Mouse (Mus musculus): ENCODE data around the gene Glis2. TPM values are rescaled to one million over a fixed set of nuclear protein-coding genes. Genes with fewer than 3 reads are reported as not detected.

Gene Glis2
- total and polyA plus RNA-seq, 2 experiments from 2014 or later, result 11.8 to 25.4 TPM

- H3K9me3 ChIP-seq (replicated peaks; ENCODE audit: control insufficient read depth, low read length), result no peaks in the 10 kb centered on the region
- H3K36me3 ChIP-seq (replicated peaks; ENCODE audit: control insufficient read depth, insufficient read depth, low read length), result peaks cover 27% of the 10 kb centered on the region
- H3K4me3 ChIP-seq (ENCODE audit: low read depth, low read length), result no peak overlapping the region
- DNase-seq (ENCODE audit: low spot score) (no peak), ATAC-seq (ENCODE audit: insufficient read depth, low read depth) (no peak)
- H3K27me3 ChIP-seq (ENCODE audit: control insufficient read depth, insufficient read depth, low read length), result no peaks in the 10 kb centered on the region
- H3K4me2 ChIP-seq (ENCODE audit: low read depth, low read length), result no peak overlapping the region
- 68% methylated on average over 4 of the region's 4 CpGs for WGBS
- H3K4me1 ChIP-seq (ENCODE audit: control insufficient read depth, insufficient read depth), result peaks cover 67% of the 10 kb centered on the region
- TF ChIP-seq EP300 (IDR thresholded peaks at IDR 0.05; ENCODE audit: low read depth) (no peak), CTCF (IDR thresholded peaks at IDR 0.05; ENCODE audit: low read depth) (no peak)
- no peak overlapping the region; the same call in 1 of the 2 replicates for H3K27ac ChIP-seq (ENCODE audit: low read depth)
- H3K9ac ChIP-seq (replicated peaks; ENCODE audit: low read depth, low read length), result no peak overlapping the region
Observed at GRCm38 (mm10) chr16:4645867-4646266, 51.4 kb downstream of the Glis2 start.

GRCm38 (mm10) chr16:4646831-4647230 lies 52.3 kb downstream of the Glis2 start:
- H3K27ac ChIP-seq (ENCODE audit: low read depth), result peak overlapping the region; percentile 55
- no peak for TF ChIP-seq CTCF (IDR thresholded peaks at IDR 0.05; ENCODE audit: low read depth)
- no peak for TF ChIP-seq EP300 (IDR thresholded peaks at IDR 0.05; ENCODE audit: low read depth)
- H3K4me3 ChIP-seq (ENCODE audit: low read depth, low read length), result no peak overlapping the region
- H3K9me3 ChIP-seq (replicated peaks; ENCODE audit: control insufficient read depth, low read length), result no peaks in the 10 kb centered on the region
- no peaks in the 10 kb centered on the region for H3K27me3 ChIP-seq (ENCODE audit: control insufficient read depth, insufficient read depth, low read length)
- DNase-seq (ENCODE audit: low spot score), result no peak
- 71% methylated on average over 4 of the region's 4 CpGs for WGBS
- H3K9ac ChIP-seq (replicated peaks; ENCODE audit: low read depth, low read length), result no peak overlapping the region
- no peak for ATAC-seq (ENCODE audit: insufficient read depth, low read depth)
- H3K36me3 ChIP-seq (replicated peaks; ENCODE audit: control insufficient read depth, insufficient read depth, low read length), result peaks cover 34% of the 10 kb centered on the region
- peaks cover 63% of the 10 kb centered on the region for H3K4me1 ChIP-seq (ENCODE audit: control insufficient read depth, insufficient read depth)
- no peak overlapping the region for H3K4me2 ChIP-seq (ENCODE audit: low read depth, low read length)

DNA sequence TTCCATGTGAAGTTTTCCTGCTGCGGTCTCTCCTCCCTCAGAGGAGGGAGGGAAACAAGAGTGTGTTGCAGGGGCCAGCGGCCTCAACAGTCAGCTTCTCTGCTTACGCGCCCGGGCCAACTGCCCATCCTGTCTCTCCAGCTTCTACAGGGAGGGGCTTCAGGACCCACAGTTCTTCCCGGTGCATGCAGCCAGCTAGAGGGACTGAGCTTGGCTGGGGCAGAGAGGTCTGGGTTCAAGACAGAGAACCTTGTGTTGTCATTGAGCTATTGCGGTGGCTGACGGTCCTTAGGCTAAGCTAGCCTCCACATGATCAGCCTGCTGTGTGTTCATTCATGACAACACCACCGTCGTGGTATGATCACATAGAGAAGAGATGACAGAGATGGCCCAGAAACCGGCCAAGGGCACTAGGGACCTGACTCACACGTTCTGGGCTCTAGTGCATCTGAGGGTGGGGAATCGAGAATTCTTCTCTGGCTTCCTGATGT lies 53.2 kb downstream of the Glis2 start:
- H3K27ac ChIP-seq (ENCODE audit: low read depth), result peak overlapping the region; percentile 55
- H3K4me2 ChIP-seq (ENCODE audit: low read depth, low read length), result no peak overlapping the region
- H3K9me3 ChIP-seq (replicated peaks; ENCODE audit: control insufficient read depth, low read length), result no peaks in the 10 kb centered on the region
- H3K27me3 ChIP-seq (ENCODE audit: control insufficient read depth, insufficient read depth, low read length), result no peaks in the 10 kb centered on the region
- TF ChIP-seq EP300 (IDR thresholded peaks at IDR 0.05; ENCODE audit: low read depth), result no peak
- no peak for TF ChIP-seq CTCF (IDR thresholded peaks at IDR 0.05; ENCODE audit: low read depth)
- DNase-seq (ENCODE audit: low spot score) (no peak), ATAC-seq (ENCODE audit: insufficient read depth, low read depth) (0 out of 2 replicates have a peak, but pooled peaks have one; percentile 9)
- WGBS, result 38% methylated on average over 13 of the region's 13 CpGs
- peaks cover 65% of the 10 kb centered on the region for H3K4me1 ChIP-seq (ENCODE audit: control insufficient read depth, insufficient read depth)
- H3K9ac ChIP-seq (replicated peaks; ENCODE audit: low read depth, low read length), result peak overlapping the region; percentile 13; the same call in 1 of the 2 replicates
- H3K4me3 ChIP-seq (ENCODE audit: low read depth, low read length), result no peak overlapping the region
- H3K36me3 ChIP-seq (replicated peaks; ENCODE audit: control insufficient read depth, insufficient read depth, low read length), result peaks cover 40% of the 10 kb centered on the region

DNA sequence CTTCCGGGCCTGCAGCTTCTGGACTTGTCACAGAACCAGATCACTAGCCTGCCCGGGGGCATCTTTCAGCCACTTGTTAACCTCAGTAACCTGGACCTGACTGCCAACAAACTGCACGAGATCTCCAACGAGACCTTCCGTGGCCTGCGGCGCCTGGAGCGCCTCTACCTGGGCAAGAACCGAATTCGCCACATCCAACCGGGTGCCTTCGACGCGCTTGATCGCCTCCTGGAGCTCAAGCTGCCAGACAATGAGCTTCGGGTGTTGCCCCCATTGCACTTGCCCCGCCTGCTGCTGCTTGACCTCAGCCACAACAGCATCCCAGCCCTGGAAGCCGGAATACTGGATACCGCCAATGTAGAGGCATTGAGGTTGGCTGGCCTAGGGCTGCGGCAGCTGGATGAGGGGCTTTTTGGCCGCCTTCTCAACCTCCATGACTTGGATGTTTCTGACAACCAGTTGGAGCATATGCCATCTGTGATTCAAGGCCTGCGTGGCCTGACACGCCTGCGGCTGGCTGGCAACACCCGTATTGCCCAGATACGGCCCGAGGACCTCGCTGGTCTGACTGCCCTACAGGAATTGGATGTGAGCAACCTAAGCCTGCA lies 54.0 kb downstream of the Glis2 start:
- TF ChIP-seq CTCF (IDR thresholded peaks at IDR 0.05; ENCODE audit: low read depth), result no peak
- no peak for TF ChIP-seq EP300 (IDR thresholded peaks at IDR 0.05; ENCODE audit: low read depth)
- 89% methylated on average over 28 of the region's 28 CpGs for WGBS
- no peaks in the 10 kb centered on the region for H3K27me3 ChIP-seq (ENCODE audit: control insufficient read depth, insufficient read depth, low read length)
- no peak overlapping the region for H3K27ac ChIP-seq (ENCODE audit: low read depth)
- H3K4me3 ChIP-seq (ENCODE audit: low read depth, low read length), result no peak overlapping the region
- H3K4me2 ChIP-seq (ENCODE audit: low read depth, low read length), result no peak overlapping the region
- DNase-seq (ENCODE audit: low spot score) (peak; percentile 4), ATAC-seq (ENCODE audit: insufficient read depth, low read depth) (no peak)
- no peak overlapping the region for H3K9ac ChIP-seq (replicated peaks; ENCODE audit: low read depth, low read length)
- H3K4me1 ChIP-seq (ENCODE audit: control insufficient read depth, insufficient read depth), result peaks cover 63% of the 10 kb centered on the region
- H3K36me3 ChIP-seq (replicated peaks; ENCODE audit: control insufficient read depth, insufficient read depth, low read length), result peaks cover 40% of the 10 kb centered on the region
- no peaks in the 10 kb centered on the region for H3K9me3 ChIP-seq (replicated peaks; ENCODE audit: control insufficient read depth, low read length)

DNA sequence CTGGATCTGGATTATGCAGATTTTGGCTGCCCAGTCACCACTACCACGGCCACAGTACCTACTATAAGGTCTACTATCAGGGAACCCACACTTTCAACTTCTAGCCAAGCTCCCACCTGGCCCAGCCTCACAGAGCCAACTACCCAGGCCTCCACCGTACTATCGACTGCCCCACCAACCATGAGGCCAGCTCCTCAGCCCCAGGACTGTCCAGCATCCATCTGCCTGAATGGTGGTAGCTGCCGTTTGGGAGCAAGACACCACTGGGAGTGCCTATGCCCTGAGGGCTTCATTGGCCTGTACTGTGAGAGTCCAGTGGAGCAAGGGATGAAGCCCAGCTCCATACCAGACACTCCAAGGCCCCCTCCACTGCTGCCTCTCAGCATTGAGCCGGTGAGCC lies 54.7 kb downstream of the Glis2 start:
- ATAC-seq (ENCODE audit: insufficient read depth, low read depth) (no peak), DNase-seq (ENCODE audit: low spot score) (peak; percentile 2)
- TF ChIP-seq EP300 (IDR thresholded peaks at IDR 0.05; ENCODE audit: low read depth) (no peak), CTCF (IDR thresholded peaks at IDR 0.05; ENCODE audit: low read depth) (no peak)
- H3K4me3 ChIP-seq (ENCODE audit: low read depth, low read length), result no peak overlapping the region
- no peaks in the 10 kb centered on the region for H3K9me3 ChIP-seq (replicated peaks; ENCODE audit: control insufficient read depth, low read length)
- peaks cover 56% of the 10 kb centered on the region for H3K4me1 ChIP-seq (ENCODE audit: control insufficient read depth, insufficient read depth)
- H3K36me3 ChIP-seq (replicated peaks; ENCODE audit: control insufficient read depth, insufficient read depth, low read length), result peaks cover 40% of the 10 kb centered on the region
- no peak overlapping the region for H3K27ac ChIP-seq (ENCODE audit: low read depth)
- no peaks in the 10 kb centered on the region for H3K27me3 ChIP-seq (ENCODE audit: control insufficient read depth, insufficient read depth, low read length)
- H3K4me2 ChIP-seq (ENCODE audit: low read depth, low read length), result no peak overlapping the region
- H3K9ac ChIP-seq (replicated peaks; ENCODE audit: low read depth, low read length), result no peak overlapping the region
- WGBS, result 84% methylated on average over 5 of the region's 5 CpGs

DNA sequence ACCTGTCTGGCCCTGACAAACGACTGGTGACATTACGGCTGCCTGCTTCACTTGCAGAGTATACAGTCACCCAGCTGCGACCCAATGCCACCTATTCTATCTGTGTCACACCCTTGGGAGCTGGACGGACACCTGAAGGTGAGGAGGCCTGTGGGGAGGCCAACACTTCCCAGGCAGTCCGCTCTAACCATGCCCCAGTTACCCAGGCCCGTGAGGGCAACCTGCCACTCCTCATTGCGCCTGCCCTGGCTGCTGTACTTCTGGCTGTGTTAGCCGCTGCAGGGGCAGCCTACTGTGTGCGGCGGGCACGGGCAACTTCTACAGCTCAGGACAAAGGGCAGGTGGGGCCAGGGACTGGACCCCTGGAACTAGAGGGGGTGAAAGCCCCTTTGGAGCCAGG lies 55.2 kb downstream of the Glis2 start:
- H3K27ac ChIP-seq (ENCODE audit: low read depth), result no peak overlapping the region
- H3K36me3 ChIP-seq (replicated peaks; ENCODE audit: control insufficient read depth, insufficient read depth, low read length), result peaks cover 43% of the 10 kb centered on the region
- DNase-seq (ENCODE audit: low spot score) (no peak), ATAC-seq (ENCODE audit: insufficient read depth, low read depth) (no peak)
- no peaks in the 10 kb centered on the region for H3K27me3 ChIP-seq (ENCODE audit: control insufficient read depth, insufficient read depth, low read length)
- H3K4me3 ChIP-seq (ENCODE audit: low read depth, low read length), result no peak overlapping the region
- 85% methylated on average over 11 of the region's 11 CpGs for WGBS
- peaks cover 52% of the 10 kb centered on the region for H3K4me1 ChIP-seq (ENCODE audit: control insufficient read depth, insufficient read depth)
- TF ChIP-seq CTCF (IDR thresholded peaks at IDR 0.05; ENCODE audit: low read depth) (no peak), EP300 (IDR thresholded peaks at IDR 0.05; ENCODE audit: low read depth) (no peak)
- H3K9ac ChIP-seq (replicated peaks; ENCODE audit: low read depth, low read length), result no peak overlapping the region
- H3K4me2 ChIP-seq (ENCODE audit: low read depth, low read length), result no peak overlapping the region
- H3K9me3 ChIP-seq (replicated peaks; ENCODE audit: control insufficient read depth, low read length), result no peaks in the 10 kb centered on the region

Measured in heart, postnatal 0 days (tissue).